Mouse (Mus musculus) cortical plate, adult 2 months (tissue): ENCODE results near the gene Tom1l1.
"Not testable (repeated sequence)": the region's sequence is repeated elsewhere in the genome, so short reads cannot be mapped to it uniquely, and the experiment has no call there.

Source experiments
- CTCF ChIP-seq: fragments of 200-500 bp; IDR thresholded peaks from 2 replicates; pipeline ENCODE4 v1.5.1; 2011; ENCODE audit warnings: mild to moderate bottlenecking, control low read depth, low read length; ENCODE audit not compliant: insufficient read depth; ENCODE audit errors: extremely low read depth
- POLR2A ChIP-seq: fragments of 200-500 bp; IDR thresholded peaks from 2 replicates; pipeline ENCODE4 v1.6.1; 2011; ENCODE audit warnings: mild to moderate bottlenecking, low read length, control low read depth; ENCODE audit not compliant: insufficient read depth; ENCODE audit errors: extremely low read depth

DNA sequence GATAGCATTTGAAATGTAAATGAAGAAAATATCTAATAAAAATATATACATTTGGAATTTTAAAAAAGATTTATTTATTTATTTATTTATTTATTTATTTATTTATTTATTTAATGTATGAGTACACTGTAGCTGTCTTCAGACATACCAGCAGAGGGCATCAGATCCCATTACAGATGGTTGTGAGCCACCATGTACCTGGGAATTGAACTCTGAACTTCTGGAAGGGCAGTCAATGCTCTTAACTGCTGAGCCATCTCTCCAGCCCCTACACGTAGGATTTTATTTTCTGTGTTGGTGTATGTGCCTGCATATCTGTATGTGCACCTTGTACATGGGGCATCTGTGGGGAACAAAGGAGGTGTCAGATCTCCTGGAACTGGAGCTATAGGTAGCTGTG, 19.0 kb upstream of the Tom1l1 start:
- not testable (repeated sequence) for TF ChIP-seq POLR2A, CTCF
